Mouse (Mus musculus) limb, embryonic 12.5 days (tissue): Measurements from ENCODE around the gene Fat3. TPM values are rescaled to one million over a fixed set of nuclear protein-coding genes. Genes with fewer than 3 reads are reported as not detected.

ENCODE experiments used
- ATAC-seq: fragments of 200-750 bp; cut with Nextera tagmentation; 2 replicates; pipeline ENCODE4 v1.8.0; 2017; ENCODE audit warnings: low read depth, moderate TSS enrichment; ENCODE audit not compliant: insufficient number of reproducible peaks, insufficient read depth, low FRiP score, low TSS enrichment
- H3K27ac ChIP-seq: fragments of 300-500 bp; sonication (generic); 2 replicates; pipeline ENCODE4 v1.5.1; 2016; ENCODE audit warnings: mild to moderate bottlenecking, moderate library complexity
- H3K27me3 ChIP-seq: fragments of 300-500 bp; sonication (generic); 2 replicates; pipeline ENCODE4 v1.6.1; 2016; ENCODE audit warnings: mild to moderate bottlenecking, moderate library complexity
- H3K36me3 ChIP-seq: fragments of 300-500 bp; sonication (generic); 2 replicates; pipeline ENCODE4 v1.6.1; 2016; ENCODE audit warnings: mild to moderate bottlenecking, moderate library complexity
- H3K4me1 ChIP-seq: fragments of 300-500 bp; sonication (generic); replicated peaks from 2 replicates; pipeline ENCODE4 v1.6.1; 2016
- H3K4me2 ChIP-seq: fragments of 300-500 bp; sonication (generic); 2 replicates; pipeline ENCODE4 v1.6.1; 2016; ENCODE audit warnings: mild to moderate bottlenecking, moderate library complexity
- H3K4me3 ChIP-seq: fragments of 300-500 bp; sonication (generic); replicated peaks from 2 replicates; pipeline ENCODE4 v1.5.1; 2016; ENCODE audit warnings: mild to moderate bottlenecking
- H3K9ac ChIP-seq: fragments of 300-500 bp; sonication (generic); replicated peaks from 2 replicates; pipeline ENCODE4 v1.6.1; 2016; ENCODE audit warnings: mild to moderate bottlenecking, moderate library complexity
- H3K9me3 ChIP-seq: fragments of 300-500 bp; sonication (generic); 2 replicates; pipeline ENCODE4 v1.6.1; 2016; ENCODE audit warnings: mild to moderate bottlenecking, moderate library complexity
- WGBS: fragments of 180-500 bp; shearing (Covaris S2); methylation state at CpG from one replicate; pipeline ENCODE4 v1.1.7; 2016; 5-methylcytosine and 5-hydroxymethylcytosine counted together
- polyA plus RNA-seq: library from polyadenylated mRNA; unstranded; fragments of >200 nt; fragmentation: Nextera tagmentation; extraction: Ambion mirVana; gene quantifications from 2 replicates; pipeline ENCODE4 v1.2.1, GENCODE M21; 2016

Fat3 gene
- polyA plus RNA-seq, 1 experiment from 2014 or later = 5.1 TPM

- Histone ChIP-seq H3K27ac (no peak overlapping the region), H3K9me3 (no peaks in the 10 kb centered on the region), H3K4me3 (no peak overlapping the region), H3K9ac (no peak overlapping the region), H3K27me3 (no peaks in the 10 kb centered on the region), H3K4me2 (no peak overlapping the region), H3K4me1 (no peaks in the 10 kb centered on the region; the same call in 1 of the 2 replicates), H3K36me3 (no peaks in the 10 kb centered on the region)
- ATAC-seq = no peak
- WGBS = 46% methylated on average over 5 of the region's 5 CpGs
Observed at GRCm38 (mm10) chr9:16437805-16438204, 63.3 kb downstream of the Fat3 start.

GRCm38 (mm10) chr9:16428589-16428988 lies 72.5 kb downstream of the Fat3 start:
- Histone ChIP-seq H3K27me3 (no peaks in the 10 kb centered on the region), H3K4me2 (no peak overlapping the region), H3K36me3 (no peaks in the 10 kb centered on the region), H3K27ac (no peak overlapping the region), H3K9ac (no peak overlapping the region), H3K4me3 (no peak overlapping the region), H3K4me1 (no peaks in the 10 kb centered on the region), H3K9me3 (no peaks in the 10 kb centered on the region)
- 66% methylated on average over 5 of the region's 5 CpGs for WGBS
- ATAC-seq = no peak

GRCm38 (mm10) chr9:16422707-16423106 lies 78.4 kb downstream of the Fat3 start:
- H3K27me3 ChIP-seq = no peaks in the 10 kb centered on the region
- ATAC-seq = no peak
- no peak overlapping the region for H3K27ac ChIP-seq
- no peaks in the 10 kb centered on the region for H3K36me3 ChIP-seq
- peaks cover 6% of the 10 kb centered on the region; the same call in 1 of the 2 replicates for H3K4me1 ChIP-seq
- H3K4me2 ChIP-seq = no peak overlapping the region
- no peaks in the 10 kb centered on the region for H3K9me3 ChIP-seq
- H3K4me3 ChIP-seq = no peak overlapping the region
- H3K9ac ChIP-seq = no peak overlapping the region
- 83% methylated on average over 2 of the region's 2 CpGs for WGBS

DNA sequence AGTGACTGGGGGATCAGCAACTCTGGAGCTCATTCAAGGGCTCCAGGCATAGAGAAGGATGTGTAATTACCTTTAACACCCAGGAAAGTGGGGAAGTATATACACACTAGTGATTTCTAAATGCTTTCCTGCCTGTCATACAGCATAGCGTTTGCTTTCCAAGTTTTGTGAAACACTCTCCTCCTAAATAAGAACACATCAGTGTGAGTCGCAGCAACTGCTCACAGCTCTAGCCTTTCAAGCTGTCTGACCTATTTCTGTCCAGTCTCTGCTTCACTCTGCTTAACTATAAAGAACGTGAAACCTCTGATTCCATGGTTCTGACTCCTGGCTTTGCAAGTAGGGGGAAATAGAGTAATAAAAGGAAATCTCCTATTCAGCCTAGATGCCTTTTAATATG lies 98.3 kb downstream of the Fat3 start:
- Histone ChIP-seq H3K4me1 (no peaks in the 10 kb centered on the region), H3K36me3 (no peaks in the 10 kb centered on the region), H3K9me3 (no peaks in the 10 kb centered on the region), H3K27ac (no peak overlapping the region), H3K9ac (no peak overlapping the region), H3K4me2 (no peak overlapping the region), H3K4me3 (no peak overlapping the region), H3K27me3 (no peaks in the 10 kb centered on the region)
- ATAC-seq = no peak
- WGBS = 86% methylated on average over 3 of the region's 3 CpGs

DNA sequence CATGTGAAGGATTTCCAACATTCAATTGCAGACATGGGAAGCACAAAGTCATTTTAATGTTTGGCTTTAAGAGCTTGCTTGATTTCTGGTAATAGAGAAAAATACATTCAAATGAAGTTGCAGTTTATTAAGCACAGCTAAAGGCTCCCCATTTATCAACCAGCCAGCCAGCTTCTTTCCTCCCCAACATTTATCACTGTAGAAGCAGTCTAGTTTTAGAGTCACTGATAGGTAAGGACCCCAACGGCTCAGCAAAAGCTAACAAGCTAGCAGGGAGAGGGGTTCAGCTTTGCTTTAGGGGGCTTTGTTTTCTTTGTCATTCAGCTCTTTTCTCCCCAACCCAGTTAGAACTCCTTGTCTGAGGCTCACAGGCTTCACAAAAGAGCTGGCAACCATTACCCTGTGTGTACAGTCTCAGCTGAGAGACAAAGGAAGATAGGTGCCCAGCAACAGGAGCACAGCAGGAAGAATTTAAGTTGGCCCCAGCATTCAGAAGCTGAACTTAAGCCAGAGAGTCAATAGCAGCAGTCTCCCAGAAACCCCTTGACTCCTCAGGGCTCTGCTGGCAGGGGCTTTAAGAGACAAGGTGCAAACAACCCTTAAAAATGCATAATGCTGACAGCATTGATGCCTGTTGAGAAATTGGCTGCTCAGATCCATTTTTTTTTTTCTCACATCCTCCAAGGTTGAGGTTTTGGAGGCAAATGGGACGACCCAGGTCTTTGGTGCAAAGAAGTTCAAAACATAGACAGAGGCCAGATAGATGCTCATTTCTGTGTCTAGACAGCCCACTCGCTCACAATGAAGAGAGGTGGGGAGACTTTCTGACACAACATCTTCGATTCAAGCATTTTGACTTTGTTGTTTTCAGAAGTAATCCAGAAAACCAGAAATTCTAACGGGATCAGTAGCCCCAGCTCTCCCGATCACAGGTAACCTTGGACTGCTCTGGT lies 102.1 kb downstream of the Fat3 start:
- Histone ChIP-seq H3K4me2 (no peak overlapping the region), H3K9ac (no peak overlapping the region), H3K4me3 (no peak overlapping the region), H3K9me3 (no peaks in the 10 kb centered on the region), H3K27ac (no peak overlapping the region), H3K27me3 (no peaks in the 10 kb centered on the region), H3K4me1 (no peaks in the 10 kb centered on the region), H3K36me3 (no peaks in the 10 kb centered on the region)
- no peak for ATAC-seq
- 72% methylated on average over 6 of the region's 6 CpGs for WGBS

DNA sequence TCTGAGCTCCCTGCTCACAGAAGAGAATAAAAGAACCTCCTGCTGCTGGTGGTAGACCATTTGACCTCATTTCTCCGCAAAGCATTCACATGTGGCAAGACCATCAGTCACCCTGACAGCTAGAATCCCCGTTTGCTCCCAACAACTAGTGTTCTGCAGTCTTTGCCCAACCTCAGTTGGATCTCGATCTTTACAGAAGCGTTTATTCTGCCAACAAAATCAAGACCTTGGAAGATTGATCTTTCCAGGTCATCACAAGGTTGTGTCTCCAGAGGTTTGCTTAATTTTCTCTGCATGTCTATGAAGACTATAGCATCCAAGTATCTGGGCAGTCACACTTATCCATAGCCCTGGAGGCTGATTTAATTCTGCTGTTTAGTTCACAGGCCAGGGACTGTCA lies 111.9 kb downstream of the Fat3 start:
- no peak overlapping the region for H3K4me2 ChIP-seq
- WGBS = 29% methylated on average over 4 of the region's 4 CpGs
- H3K4me1 ChIP-seq = no peaks in the 10 kb centered on the region
- no peaks in the 10 kb centered on the region for H3K27me3 ChIP-seq
- H3K4me3 ChIP-seq = no peak overlapping the region
- no peak overlapping the region for H3K27ac ChIP-seq
- ATAC-seq = no peak
- H3K9ac ChIP-seq = no peak overlapping the region
- no peaks in the 10 kb centered on the region for H3K36me3 ChIP-seq
- H3K9me3 ChIP-seq = no peaks in the 10 kb centered on the region

GRCm38 (mm10) chr9:16387527-16387926 lies 113.6 kb downstream of the Fat3 start:
- H3K27ac ChIP-seq = no peak overlapping the region
- H3K9me3 ChIP-seq = no peaks in the 10 kb centered on the region
- H3K36me3 ChIP-seq = no peaks in the 10 kb centered on the region
- no peaks in the 10 kb centered on the region for H3K4me1 ChIP-seq
- no peak overlapping the region for H3K9ac ChIP-seq
- H3K27me3 ChIP-seq = no peaks in the 10 kb centered on the region
- no peak overlapping the region for H3K4me3 ChIP-seq
- H3K4me2 ChIP-seq = no peak overlapping the region
- no peak for ATAC-seq

DNA sequence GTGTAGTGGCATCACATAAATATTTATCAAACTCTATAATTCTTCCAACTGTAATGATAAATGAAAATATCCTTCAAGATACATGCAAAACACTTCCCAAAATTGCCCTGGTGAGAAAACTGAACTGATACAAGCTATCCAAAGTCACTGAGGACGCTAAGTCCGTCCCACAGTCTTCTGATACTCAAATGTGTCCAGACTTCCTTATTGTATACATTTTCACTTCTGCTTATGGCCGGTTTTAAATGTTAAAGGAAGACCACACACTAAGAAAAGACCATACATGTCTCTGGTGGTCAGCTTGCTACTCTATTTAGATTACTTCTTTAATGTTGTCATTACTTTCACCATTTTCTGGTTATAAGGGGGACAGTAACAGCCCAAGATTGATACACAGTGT lies 137.4 kb downstream of the Fat3 start:
- Histone ChIP-seq H3K27me3 (no peaks in the 10 kb centered on the region), H3K9ac (no peak overlapping the region), H3K27ac (no peak overlapping the region), H3K4me1 (peaks cover 10% of the 10 kb centered on the region), H3K4me2 (no peak overlapping the region), H3K4me3 (no peak overlapping the region), H3K9me3 (no peaks in the 10 kb centered on the region), H3K36me3 (no peaks in the 10 kb centered on the region)
- no peak for ATAC-seq
- WGBS = 85% methylated on average over 3 of the region's 3 CpGs

DNA sequence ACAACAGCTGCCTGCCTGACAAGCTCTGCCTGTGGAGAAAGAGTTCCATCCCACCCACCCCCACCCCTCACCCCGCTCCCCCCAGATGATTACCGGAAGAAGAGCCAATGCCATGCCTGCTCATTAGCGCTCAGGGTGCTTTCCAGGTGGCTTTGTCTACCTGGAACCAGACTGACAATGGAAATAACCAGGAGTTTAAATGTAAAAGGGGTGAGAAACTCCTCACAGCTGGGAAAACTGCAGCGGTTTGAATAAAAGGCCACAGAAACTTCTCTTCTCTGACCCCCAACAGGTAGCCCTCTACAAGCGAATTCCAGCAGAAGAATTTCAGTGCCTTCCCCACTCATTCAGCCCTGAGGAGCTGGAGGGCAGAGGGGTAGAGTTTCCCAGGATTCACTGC lies 139.3 kb downstream of the Fat3 start:
- WGBS = 18% methylated on average over 5 of the region's 5 CpGs
- H3K4me1 ChIP-seq = peaks cover 10% of the 10 kb centered on the region
- H3K27me3 ChIP-seq = no peaks in the 10 kb centered on the region
- no peak overlapping the region for H3K27ac ChIP-seq
- H3K36me3 ChIP-seq = no peaks in the 10 kb centered on the region
- no peak overlapping the region for H3K9ac ChIP-seq
- no peak overlapping the region for H3K4me3 ChIP-seq
- H3K9me3 ChIP-seq = no peaks in the 10 kb centered on the region
- ATAC-seq = no peak
- H3K4me2 ChIP-seq = no peak overlapping the region

DNA sequence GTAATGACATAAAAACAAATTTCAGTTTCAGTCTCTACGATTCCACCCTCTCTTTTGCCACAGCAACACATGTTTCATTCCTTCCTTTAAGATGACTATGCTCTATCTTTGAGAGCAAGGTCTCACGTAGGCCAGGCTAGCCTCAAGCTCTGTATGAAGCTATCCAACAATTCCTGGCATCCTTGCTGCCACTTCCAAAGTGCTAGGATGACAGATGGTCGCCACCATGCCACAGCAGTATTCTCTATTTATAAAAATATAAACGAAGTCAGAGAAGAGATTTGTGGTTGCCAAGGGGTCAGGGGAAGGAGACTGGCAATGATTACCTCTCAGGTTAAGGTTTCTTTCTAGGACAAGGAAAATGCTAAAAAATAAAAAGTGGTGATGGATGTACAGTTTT lies 144.4 kb downstream of the Fat3 start:
- no peaks in the 10 kb centered on the region for H3K9me3 ChIP-seq
- H3K4me3 ChIP-seq = no peak overlapping the region
- H3K9ac ChIP-seq = no peak overlapping the region
- 84% methylated on average over 4 of the region's 4 CpGs for WGBS
- H3K36me3 ChIP-seq = no peaks in the 10 kb centered on the region
- ATAC-seq = no peak
- H3K4me2 ChIP-seq = no peak overlapping the region
- H3K27ac ChIP-seq = no peak overlapping the region
- peaks cover 3% of the 10 kb centered on the region for H3K4me1 ChIP-seq
- no peaks in the 10 kb centered on the region for H3K27me3 ChIP-seq

- no peak overlapping the region for H3K9ac ChIP-seq
- no peaks in the 10 kb centered on the region for H3K27me3 ChIP-seq
- H3K4me3 ChIP-seq = no peak overlapping the region
- WGBS = 11% methylated on average over 1 of the region's 1 CpGs
- H3K9me3 ChIP-seq = no peaks in the 10 kb centered on the region
- H3K36me3 ChIP-seq = no peaks in the 10 kb centered on the region
- ATAC-seq = no peak
- H3K27ac ChIP-seq = no peak overlapping the region
- H3K4me2 ChIP-seq = no peak overlapping the region
- H3K4me1 ChIP-seq = no peaks in the 10 kb centered on the region
Observed at GRCm38 (mm10) chr9:16354906-16355305, 146.2 kb downstream of the Fat3 start.
